Comparison of ENCODE assay signal across 9 mouse cellular contexts in the genomic region with DNA sequence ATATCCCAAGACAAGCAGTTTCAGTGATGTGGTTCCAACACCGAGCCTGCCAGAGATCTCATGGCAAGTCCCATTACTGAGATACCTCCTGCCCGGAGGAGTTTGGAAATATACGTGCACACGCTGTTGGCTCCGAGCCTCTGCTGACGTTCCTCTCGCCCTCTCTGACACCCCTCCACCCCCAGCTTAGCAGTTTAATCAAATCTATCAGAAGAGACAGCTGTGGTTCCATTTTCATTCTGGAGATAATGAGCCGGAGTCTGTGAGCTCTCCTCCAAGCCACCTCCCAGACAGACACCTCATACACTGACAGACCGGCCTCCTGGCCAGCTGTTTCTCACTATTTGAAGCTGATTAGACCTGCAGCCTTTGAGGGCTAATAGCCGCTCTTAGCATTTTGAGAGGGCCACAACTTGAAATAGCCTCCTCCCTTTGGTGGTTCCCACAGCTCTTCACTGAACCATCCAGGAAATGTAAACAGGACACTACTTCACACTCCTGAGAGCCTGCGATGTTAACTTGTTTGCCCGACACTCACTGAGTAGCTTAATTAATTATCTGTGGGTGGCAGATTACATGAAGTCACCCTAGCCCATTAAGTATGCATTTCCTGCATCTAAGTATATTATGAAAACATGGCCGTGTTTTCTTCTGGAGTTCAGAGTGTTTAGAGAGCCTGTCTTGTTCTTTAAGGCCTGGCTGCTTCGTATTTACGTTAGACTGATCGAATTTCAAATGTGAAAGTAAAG.
A peak's percentile ranks its signal among the peaks of the same experiment; 100 is the strongest.
DNase-seq lines count a peak whose midpoint lies in the region; ATAC-seq lines count a peak whose summit lies in the region.
"Had no signal": no experiment of that assay in that cellular context is flagged by ENCODE, and none has a peak within 500 bp of the region (broad histone marks: within the 10 kb centered on the region; RNA-seq: fewer than 3 reads in every experiment).

No protein-coding gene starts in this region.

- peak; percentile 5 for DNase-seq in kidney, adult 9 months
- DNase-seq in kidney, adult 18-20 months: no peak
- DNase-seq in intestine, embryonic 14.5 days (ENCODE audit: low spot score): peak; percentile 62
- no peak for DNase-seq in cerebellum, adult 11 months
- DNase-seq in frontal cortex, postnatal 36 days (ENCODE audit: low spot score in 2 of 2): no peak

- peak overlapping the region; percentile 94 for H3K27ac ChIP-seq in embryonic facial prominence, embryonic 12.5 days
- H3K27ac ChIP-seq in intestine, embryonic 14.5 days (ENCODE audit: low read depth): peak overlapping the region; percentile 88
- 0 out of 2 replicates have a peak overlapping the region, but pooled peaks have one; percentile 2 for H3K27ac ChIP-seq in midbrain, embryonic 13.5 days

- no peak overlapping the region for H3K9ac ChIP-seq in embryonic facial prominence, embryonic 12.5 days
- peak overlapping the region; percentile 22; the same call in 1 of the 2 replicates for H3K9ac ChIP-seq in intestine, embryonic 14.5 days (ENCODE audit: low read length)
- H3K9ac ChIP-seq in midbrain, embryonic 13.5 days (replicated peaks): no peak overlapping the region

- H3K36me3 ChIP-seq in embryonic facial prominence, embryonic 12.5 days: no peaks in the 10 kb centered on the region
- H3K36me3 ChIP-seq in intestine, embryonic 14.5 days (ENCODE audit: control insufficient read depth, insufficient read depth, low read length): no peaks in the 10 kb centered on the region
- no peaks in the 10 kb centered on the region for H3K36me3 ChIP-seq in midbrain, embryonic 13.5 days
- H3K36me3 ChIP-seq: G1E had no signal

- peaks cover 50% of the 10 kb centered on the region for H3K4me1 ChIP-seq in embryonic facial prominence, embryonic 12.5 days
- peaks cover 26% of the 10 kb centered on the region for H3K4me1 ChIP-seq in intestine, embryonic 14.5 days (replicated peaks; ENCODE audit: control insufficient read depth, insufficient read depth, low read length)
- peaks cover 29% of the 10 kb centered on the region for H3K4me1 ChIP-seq in midbrain, embryonic 13.5 days (replicated peaks)

- WGBS in embryonic facial prominence, embryonic 12.5 days: 4% methylated on average over 16 of the region's 16 CpGs
- WGBS in intestine, embryonic 14.5 days: 18% methylated on average over 16 of the region's 16 CpGs
- 12% methylated on average over 16 of the region's 16 CpGs for WGBS in midbrain, embryonic 13.5 days

- no peaks in the 10 kb centered on the region for H3K27me3 ChIP-seq in embryonic facial prominence, embryonic 12.5 days
- H3K27me3 ChIP-seq in intestine, embryonic 14.5 days (replicated peaks; ENCODE audit: control insufficient read depth, insufficient read depth, low read length): no peaks in the 10 kb centered on the region
- H3K27me3 ChIP-seq in midbrain, embryonic 13.5 days: 0 out of 2 replicates have a peak, but pooled peaks cover 3% of the 10 kb centered on the region

- peaks cover 3% of the 10 kb centered on the region; the same call in 1 of the 2 replicates for H3K9me3 ChIP-seq in embryonic facial prominence, embryonic 12.5 days
- H3K9me3 ChIP-seq in intestine, embryonic 14.5 days (ENCODE audit: control insufficient read depth, low read length): no peaks in the 10 kb centered on the region
- 0 out of 2 replicates have a peak, but pooled peaks cover 2% of the 10 kb centered on the region for H3K9me3 ChIP-seq in midbrain, embryonic 13.5 days

- H3K4me2 ChIP-seq in embryonic facial prominence, embryonic 12.5 days (replicated peaks): peak overlapping the region; percentile 46
- peak overlapping the region; percentile 51 for H3K4me2 ChIP-seq in intestine, embryonic 14.5 days (ENCODE audit: low read length)
- peak overlapping the region; percentile 58 for H3K4me2 ChIP-seq in midbrain, embryonic 13.5 days (replicated peaks)

- ATAC-seq in embryonic facial prominence, embryonic 12.5 days (ENCODE audit: insufficient number of reproducible peaks, insufficient read depth, low FRiP score, low TSS enrichment): no peak; the same call in 1 of the 2 replicates
- ATAC-seq in intestine, embryonic 14.5 days (replicated peaks; ENCODE audit: low FRiP score, low TSS enrichment, low read depth): peak; percentile 26; the same call in 1 of the 2 replicates
- ATAC-seq in midbrain, embryonic 13.5 days: peak; percentile 55
- no peak for ATAC-seq in monocyte, adult 5-6 weeks (replicated peaks; ENCODE audit: insufficient number of reproducible peaks, low FRiP score, low TSS enrichment, poor library complexity, severe bottlenecking)

- no peak overlapping the region for H3K4me3 ChIP-seq in embryonic facial prominence, embryonic 12.5 days
- no peak overlapping the region for H3K4me3 ChIP-seq in intestine, embryonic 14.5 days (ENCODE audit: low read depth, low read length)
- no peak overlapping the region for H3K4me3 ChIP-seq in midbrain, embryonic 13.5 days (replicated peaks)

Comparison
In these comparisons a context has a peak if more than half of its experiments do, and no peak if none do; other contexts are left out.
1. DNase-seq: peak in kidney, adult 9 months (single experiment) and intestine, embryonic 14.5 days (single experiment); none in kidney, adult 18-20 months (single experiment), cerebellum, adult 11 months (single experiment) and frontal cortex, postnatal 36 days (0 of 2).
2. ATAC-seq: peak in intestine, embryonic 14.5 days (single experiment) and midbrain, embryonic 13.5 days (single experiment); none in embryonic facial prominence, embryonic 12.5 days (single experiment) and monocyte, adult 5-6 weeks (single experiment).
3. H3K27ac ChIP-seq: peak in every context shown above with its lines; median percentile 94 in embryonic facial prominence, embryonic 12.5 days; 88 in intestine, embryonic 14.5 days; 2 in midbrain, embryonic 13.5 days.
4. Peak in every context shown above with its lines, with median percentiles within 50 percentile points of each other: H3K4me2 ChIP-seq.